Mouse (Mus musculus) E14TG2a.4 (cell line): Measurements from ENCODE around the gene Tgfbr1.

Experiments
- CTCF ChIP-seq: conservative IDR thresholded peaks from 2 replicates; pipeline ENCODE4 v1.5.1; 2014; ENCODE audit warnings: low read length
- NANOG ChIP-seq: IDR thresholded peaks from 2 replicates; pipeline ENCODE4 v1.6.1; 2014; ENCODE audit warnings: borderline replicate concordance, low read length, mixed read lengths

GRCm38 (mm10) chr4:47349759-47350158 is 3.3 kb upstream of the Tgfbr1 start:
- TF ChIP-seq CTCF (no peak), NANOG (no peak)
